Mouse (Mus musculus) cerebellum, adult 2 months (tissue): ENCODE data around the gene Rcan2.

Source experiments
- CTCF ChIP-seq: fragments of 200-500 bp; IDR thresholded peaks from 2 replicates; pipeline ENCODE4 v1.5.1; 2011; ENCODE audit warnings: low read depth, mild to moderate bottlenecking, control low read depth, low read length, moderate library complexity, borderline replicate concordance; ENCODE audit not compliant: insufficient read depth
- POLR2A ChIP-seq: fragments of 200-500 bp; IDR thresholded peaks from 2 replicates; pipeline ENCODE4 v1.6.1; 2011; ENCODE audit warnings: low read length, control low read depth, borderline replicate concordance; ENCODE audit not compliant: insufficient read depth

- no peak for TF ChIP-seq CTCF
- no peak for TF ChIP-seq POLR2A
These were observed 47.8 kb downstream of the Rcan2 start for GRCm38 (mm10) chr17:43848903-43849302.
